Mouse (Mus musculus): ENCODE measurements around the gene Kcnk5. TPM values are rescaled to one million over a fixed set of nuclear protein-coding genes. Genes with fewer than 3 reads are reported as not detected.

Kcnk5 gene
- total and polyA plus RNA-seq, 3 experiments: 9.3 to 10.9 TPM; not detected in 1

DNA sequence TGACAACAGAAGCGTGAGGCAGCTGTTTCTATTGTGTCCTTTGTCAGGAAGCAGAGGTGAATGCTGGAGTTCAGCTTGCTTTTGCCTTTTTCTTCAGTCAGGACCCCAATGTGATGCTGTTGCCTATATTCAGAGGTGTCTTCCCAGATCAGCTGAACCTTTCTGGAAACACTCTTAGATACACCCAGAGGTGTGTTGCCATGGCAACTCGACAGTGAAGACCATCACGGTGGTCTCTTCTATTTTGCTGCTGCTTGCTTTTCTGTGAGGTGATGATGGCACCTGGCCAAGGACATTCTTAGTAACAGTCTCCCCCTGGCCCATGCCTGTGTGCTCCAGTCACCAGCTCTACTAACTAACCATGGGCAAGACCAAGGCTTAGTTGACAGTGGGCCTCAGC, 9.8 kb downstream of the Kcnk5 start:
- Histone ChIP-seq H3K27ac (ENCODE audit: control insufficient read depth, low read depth, low read length) (no peak overlapping the region), H3K79me2 (ENCODE audit: control insufficient read depth, insufficient read depth, low read length, poor library complexity) (0 out of 2 replicates have a peak, but pooled peaks cover 1% of the 10 kb centered on the region), H3K9ac (ENCODE audit: control insufficient read depth, low read depth, low read length, poor library complexity, severe bottlenecking) (no peak overlapping the region), H3K9me3 (replicated peaks; ENCODE audit: insufficient read depth, low read length) (no peaks in the 10 kb centered on the region), H3K27me3 (ENCODE audit: control insufficient read depth in 1 of 2, insufficient read depth in 2 of 2, low read length in 2 of 2) (no peaks in the 10 kb centered on the region), H3K4me1 (ENCODE audit: control insufficient read depth in 1 of 2, insufficient read depth in 2 of 2, low read length in 2 of 2) (peaks cover 0 to 12% of the 10 kb centered on the region in 2 experiments; a peak in 3 of 4 replicates), H3K4me3 (ENCODE audit: control insufficient read depth in 1 of 2, insufficient read depth in 1 of 2, low read depth in 2 of 2, low read length in 2 of 2) (no peak overlapping the region), H3K36me3 (ENCODE audit: control insufficient read depth in 1 of 2, insufficient read depth in 2 of 2, low read length in 2 of 2) (peaks cover 0 to 10% of the 10 kb centered on the region in 2 experiments; a peak in 1 of 4 replicates)
- no peak for DNase-seq (ENCODE audit: low read depth, low spot score)
- no peak for TF ChIP-seq RCOR1 (IDR thresholded peaks at IDR 0.05; ENCODE audit: low read depth, low read length)
- TF ChIP-seq MAFK (IDR thresholded peaks at IDR 0.05; ENCODE audit: borderline replicate concordance, low read depth, low read length): no peak
- no peak for TF ChIP-seq TCF12 (IDR thresholded peaks at IDR 0.05; ENCODE audit: low read depth, low read length)
- no peak for TF ChIP-seq MAZ (IDR thresholded peaks at IDR 0.05; ENCODE audit: low read depth, low read length)
- no peak for TF ChIP-seq TBP (IDR thresholded peaks at IDR 0.05; ENCODE audit: low read depth, low read length)
- no peak for TF ChIP-seq ELF1 (IDR thresholded peaks at IDR 0.05; ENCODE audit: low read depth, low read length)
- TF ChIP-seq CTCF (IDR thresholded peaks at IDR 0.05 in 2 of 3, conservative IDR thresholded peaks at IDR 0.05 in 1 of 3; ENCODE audit: control insufficient read depth in 1 of 3, insufficient read depth in 1 of 3, low read depth in 2 of 3, low read length in 3 of 3, poor library complexity in 1 of 3, severe bottlenecking in 1 of 3): no peak
- no peak for TF ChIP-seq UBTF (IDR thresholded peaks at IDR 0.05; ENCODE audit: borderline replicate concordance, insufficient read depth, low read depth, low read length)
- TF ChIP-seq RAD21 (IDR thresholded peaks at IDR 0.05; ENCODE audit: low read depth, low read length): no peak
- TF ChIP-seq GATA1 (IDR thresholded peaks at IDR 0.05; ENCODE audit: low read depth, low read length): no peak
- TF ChIP-seq NELFE (IDR thresholded peaks at IDR 0.05; ENCODE audit: low read depth, low read length): no peak
- no peak for TF ChIP-seq CHD1 (IDR thresholded peaks at IDR 0.05; ENCODE audit: low read depth, low read length)
- TF ChIP-seq ZKSCAN1 (IDR thresholded peaks at IDR 0.05; ENCODE audit: low read depth, low read length): no peak
- no peak for TF ChIP-seq E2F4 (IDR thresholded peaks at IDR 0.05; ENCODE audit: borderline replicate concordance, low read depth, low read length)
- no peak for TF ChIP-seq NRF1 (IDR thresholded peaks at IDR 0.05; ENCODE audit: insufficient read depth, low read depth, low read length, poor library complexity, severe bottlenecking)
- TF ChIP-seq JUND (IDR thresholded peaks at IDR 0.05; ENCODE audit: low read depth, low read length): no peak
- no peak for TF ChIP-seq ZMIZ1 (IDR thresholded peaks at IDR 0.05; ENCODE audit: low read depth, low read length)
- no peak for TF ChIP-seq MAX (IDR thresholded peaks at IDR 0.05; ENCODE audit: low read length)

DNA sequence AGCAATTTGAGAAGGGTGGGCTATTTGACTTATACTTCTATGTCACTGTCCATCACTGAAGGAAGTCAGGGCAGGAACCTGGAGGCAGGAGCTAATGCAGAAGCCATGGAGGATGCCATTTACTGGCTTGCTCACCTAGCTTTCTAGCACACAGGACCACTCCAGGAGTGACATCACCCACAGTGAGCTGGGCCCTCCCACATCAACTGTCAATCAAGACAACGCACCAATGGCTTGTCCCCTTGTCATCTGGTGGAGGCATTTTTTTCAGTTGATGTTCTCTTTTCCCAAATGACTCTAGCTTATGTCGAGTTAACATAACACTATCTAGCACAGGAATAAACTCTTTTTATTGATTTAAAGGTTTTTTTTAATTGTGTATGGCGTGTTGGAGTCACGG, 12.4 kb downstream of the Kcnk5 start:
- H3K4me1 ChIP-seq (ENCODE audit: control insufficient read depth in 1 of 2, insufficient read depth in 2 of 2, low read length in 2 of 2): peaks cover 0 to 12% of the 10 kb centered on the region in 2 experiments; a peak in 3 of 4 replicates
- no peaks in the 10 kb centered on the region for H3K79me2 ChIP-seq (ENCODE audit: control insufficient read depth, insufficient read depth, low read length, poor library complexity)
- DNase-seq (ENCODE audit: low read depth, low spot score): peak; percentile 19
- no peak overlapping the region for H3K9ac ChIP-seq (ENCODE audit: control insufficient read depth, low read depth, low read length, poor library complexity, severe bottlenecking)
- H3K4me3 ChIP-seq (ENCODE audit: control insufficient read depth in 1 of 2, insufficient read depth in 1 of 2, low read depth in 2 of 2, low read length in 2 of 2): no peak overlapping the region
- no peak overlapping the region for H3K27ac ChIP-seq (ENCODE audit: control insufficient read depth, low read depth, low read length)
- TF ChIP-seq CHD2 (IDR thresholded peaks at IDR 0.05; ENCODE audit: low read length): no peak
- TF ChIP-seq NELFE (IDR thresholded peaks at IDR 0.05; ENCODE audit: low read depth, low read length): no peak
- TF ChIP-seq MAZ (IDR thresholded peaks at IDR 0.05; ENCODE audit: low read depth, low read length): no peak
- no peak for TF ChIP-seq POLR2AphosphoS2 (IDR thresholded peaks at IDR 0.05; ENCODE audit: low read length)
- TF ChIP-seq JUND (IDR thresholded peaks at IDR 0.05; ENCODE audit: low read depth, low read length): no peak
- no peak for TF ChIP-seq MYB (IDR thresholded peaks at IDR 0.05; ENCODE audit: low read depth, low read length)
- no peak for TF ChIP-seq E2F4 (IDR thresholded peaks at IDR 0.05; ENCODE audit: borderline replicate concordance, low read depth, low read length)
- TF ChIP-seq BHLHE40 (IDR thresholded peaks at IDR 0.05; ENCODE audit: borderline replicate concordance, low read depth, low read length): no peak
- no peak for TF ChIP-seq MYC (IDR thresholded peaks at IDR 0.05; ENCODE audit: low read depth, low read length)
- H3K36me3 ChIP-seq (ENCODE audit: control insufficient read depth in 1 of 2, insufficient read depth in 2 of 2, low read length in 2 of 2): peaks cover 0 to 10% of the 10 kb centered on the region in 2 experiments; a peak in 1 of 4 replicates
- no peaks in the 10 kb centered on the region for H3K27me3 ChIP-seq (ENCODE audit: control insufficient read depth in 1 of 2, insufficient read depth in 2 of 2, low read length in 2 of 2)
- H3K9me3 ChIP-seq (replicated peaks; ENCODE audit: insufficient read depth, low read length): no peaks in the 10 kb centered on the region

All from MEL (cell line).